Mouse (Mus musculus) neural tube, embryonic 12.5 days (tissue): ENCODE results near the gene Srsf9. TPM values are rescaled to one million over a fixed set of nuclear protein-coding genes. Genes with fewer than 3 reads are reported as not detected.
A peak's percentile ranks its signal among the peaks of the same experiment; 100 is the strongest.

Source experiments
- ATAC-seq: fragments of 200-750 bp; cut with Nextera tagmentation; 2 replicates; pipeline ENCODE4 v1.8.0; 2017; ENCODE audit warnings: low read depth, mild to moderate bottlenecking, moderate TSS enrichment, moderate library complexity; ENCODE audit not compliant: low FRiP score
- H3K27ac ChIP-seq: fragments of 300-500 bp; sonication (generic); 2 replicates; pipeline ENCODE4 v1.5.1; 2016
- H3K27me3 ChIP-seq: fragments of 300-500 bp; sonication (generic); replicated peaks from 2 replicates; pipeline ENCODE4 v1.6.1; 2016; ENCODE audit warnings: mild to moderate bottlenecking
- H3K36me3 ChIP-seq: fragments of 300-500 bp; sonication (generic); 2 replicates; pipeline ENCODE4 v1.6.1; 2016; ENCODE audit warnings: mild to moderate bottlenecking
- H3K4me1 ChIP-seq: fragments of 300-500 bp; sonication (generic); 2 replicates; pipeline ENCODE4 v1.6.1; 2016
- H3K4me2 ChIP-seq: fragments of 300-500 bp; sonication (generic); replicated peaks from 2 replicates; pipeline ENCODE4 v1.6.1; 2016; ENCODE audit warnings: mild to moderate bottlenecking
- H3K4me3 ChIP-seq: fragments of 300-500 bp; sonication (generic); 2 replicates; pipeline ENCODE4 v1.5.1; 2016
- H3K9ac ChIP-seq: fragments of 300-500 bp; sonication (generic); 2 replicates; pipeline ENCODE4 v1.6.1; 2016; ENCODE audit warnings: mild to moderate bottlenecking
- H3K9me3 ChIP-seq: fragments of 300-500 bp; sonication (generic); 2 replicates; pipeline ENCODE4 v1.6.1; 2016; ENCODE audit warnings: mild to moderate bottlenecking
- WGBS: fragments of 180-500 bp; shearing (Covaris S2); methylation state at CpG from one replicate; pipeline ENCODE4 v1.1.7; 2016; 5-methylcytosine and 5-hydroxymethylcytosine counted together
- polyA plus RNA-seq: library from polyadenylated mRNA; unstranded; fragments of >200 nt; fragmentation: Nextera tagmentation; extraction: Ambion mirVana; gene quantifications from 2 replicates; pipeline ENCODE4 v1.2.1, GENCODE M21; 2016

The Srsf9 gene
- polyA plus RNA-seq, 1 experiment from 2014 or later: 314 TPM

GRCm38 (mm10) chr5:115333626-115334025 is 6.6 kb downstream of the Srsf9 start:
- H3K9me3 ChIP-seq: no peaks in the 10 kb centered on the region
- WGBS: 88% methylated on average over 3 of the region's 3 CpGs
- no peaks in the 10 kb centered on the region for H3K27me3 ChIP-seq
- H3K27ac ChIP-seq: no peak overlapping the region
- H3K4me2 ChIP-seq: no peak overlapping the region
- peaks cover 15% of the 10 kb centered on the region for H3K4me1 ChIP-seq
- no peak overlapping the region for H3K4me3 ChIP-seq
- no peak overlapping the region for H3K9ac ChIP-seq
- H3K36me3 ChIP-seq: peaks cover 77% of the 10 kb centered on the region
- no peak for ATAC-seq

DNA sequence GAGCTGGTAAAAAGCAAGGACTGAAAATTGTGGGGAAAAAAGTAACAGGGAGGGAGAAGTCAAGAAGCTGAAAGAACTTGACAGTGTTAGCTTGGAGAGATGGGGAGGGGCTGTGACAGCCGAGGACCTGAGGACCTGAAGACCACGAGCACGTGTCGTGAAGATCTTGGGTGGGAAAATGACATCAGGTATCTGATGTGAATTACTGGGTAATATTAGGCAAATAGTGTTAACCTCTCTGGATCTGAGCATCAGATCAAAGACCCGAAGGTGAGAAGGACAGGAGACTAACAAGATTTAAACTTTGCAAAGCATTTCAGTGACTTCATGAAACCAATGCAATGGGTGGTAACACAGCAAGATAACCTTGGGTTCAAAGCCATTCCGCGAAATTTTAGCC is 13.0 kb downstream of the Srsf9 start:
- Histone ChIP-seq H3K36me3 (peaks cover 51% of the 10 kb centered on the region), H3K27ac (no peak overlapping the region), H3K4me2 (peak overlapping the region; percentile 61), H3K9ac (no peak overlapping the region), H3K4me3 (no peak overlapping the region), H3K27me3 (no peaks in the 10 kb centered on the region), H3K4me1 (peaks cover 18% of the 10 kb centered on the region), H3K9me3 (no peaks in the 10 kb centered on the region)
- no peak for ATAC-seq
- WGBS: 28% methylated on average over 7 of the region's 7 CpGs

DNA sequence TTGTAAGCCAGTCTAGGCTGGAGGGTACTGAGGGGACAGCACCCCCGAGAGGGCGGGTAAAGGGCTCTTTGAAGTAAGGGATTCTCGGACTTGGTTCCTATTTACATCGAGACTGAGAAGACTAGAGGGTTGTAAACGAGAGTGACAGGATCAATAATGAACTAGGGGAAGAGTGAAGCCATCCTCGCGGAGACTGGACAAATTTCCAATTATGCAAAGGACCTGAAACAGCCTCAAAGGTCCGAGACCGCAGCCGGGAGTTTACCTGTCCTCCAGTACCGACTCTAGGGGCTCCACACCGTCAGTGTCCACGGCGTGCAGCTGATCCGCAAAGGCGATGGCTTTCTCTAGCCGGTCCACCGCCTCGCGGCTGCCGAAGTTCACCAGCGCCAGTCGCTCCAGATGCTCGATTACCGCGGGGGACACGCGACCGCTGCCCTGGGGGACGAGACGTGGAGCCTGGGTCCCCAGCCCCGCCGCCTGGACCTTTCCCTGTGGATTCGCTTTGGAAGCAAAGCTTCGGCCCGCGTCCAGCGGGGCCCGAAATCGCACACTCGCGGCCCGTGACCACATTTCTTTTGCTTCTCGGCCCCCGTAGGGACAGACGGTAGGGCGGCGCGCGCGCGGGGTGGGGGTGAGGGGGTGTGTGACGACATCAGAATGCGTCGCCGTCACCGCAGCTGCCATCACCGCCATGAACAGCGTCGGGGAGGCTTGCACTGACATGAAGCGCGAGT is 13.8 kb downstream of the Srsf9 start, which contains the start of the genes Gatc and Triap1:
Gene Gatc (minus strand): TSS at position 602 of the 737 bp plus-strand sequence.
Gene Triap1 (plus strand): TSS at position 649 of the 737 bp plus-strand sequence.
- H3K27me3 ChIP-seq: no peaks in the 10 kb centered on the region
- H3K9me3 ChIP-seq: no peaks in the 10 kb centered on the region
- WGBS: under 1% methylated on average over 62 of the region's 62 CpGs
- H3K4me2 ChIP-seq: peak within 1 kb of the TSS; percentile 61
- peaks cover 53% of the 10 kb centered on the region for H3K36me3 ChIP-seq
- ATAC-seq: peak; percentile 91
- peak within 1 kb of the TSS; percentile 78 for H3K4me3 ChIP-seq
- H3K27ac ChIP-seq: peak within 1 kb of the TSS; percentile 57; the same call in 1 of the 2 replicates
- peak within 1 kb of the TSS; percentile 76 for H3K9ac ChIP-seq
- peaks cover 18% of the 10 kb centered on the region for H3K4me1 ChIP-seq

DNA sequence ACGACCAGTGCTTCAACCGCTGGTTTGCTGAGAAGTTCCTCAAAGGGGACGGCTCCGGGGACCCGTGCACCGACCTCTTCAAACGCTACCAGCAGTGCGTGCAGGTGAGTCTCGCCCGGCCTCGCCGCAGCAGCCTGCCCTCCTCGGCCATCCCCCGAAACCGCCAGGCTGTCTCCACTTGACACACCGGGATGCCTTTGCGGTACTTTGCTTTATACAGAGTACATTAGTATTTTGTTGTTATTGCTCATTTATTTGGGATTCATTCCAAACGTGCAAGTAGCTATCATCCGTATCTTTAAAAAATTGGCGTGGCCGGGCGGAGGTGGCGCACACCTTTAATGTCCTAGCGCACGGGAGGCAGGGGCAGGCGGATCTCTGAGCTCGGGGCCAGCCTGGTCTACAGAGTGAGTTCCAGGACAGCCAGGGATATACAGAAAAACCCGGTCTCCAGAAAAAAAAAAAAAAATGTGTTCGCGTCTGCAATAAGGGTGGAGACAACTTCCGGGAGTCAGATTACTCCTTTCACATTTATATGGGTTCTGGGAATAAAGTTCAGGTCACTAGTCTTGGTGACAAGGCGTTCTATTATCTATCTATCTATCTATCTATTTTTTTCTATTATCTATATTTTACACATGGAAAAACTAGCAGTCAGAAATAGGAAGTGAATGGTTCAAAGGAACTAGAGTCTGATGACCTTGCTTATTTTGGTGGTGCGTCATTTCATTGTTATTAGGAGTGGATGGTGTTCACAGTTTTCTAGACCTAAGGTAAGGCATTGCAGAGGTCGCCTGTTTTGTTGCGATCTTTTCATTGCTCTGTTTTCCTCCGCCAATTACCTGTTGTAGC is 14.6 kb downstream of the Srsf9 start:
- WGBS: 12% methylated on average over 36 of the region's 36 CpGs
- peak overlapping the region; percentile 78 for H3K4me3 ChIP-seq
- H3K27me3 ChIP-seq: no peaks in the 10 kb centered on the region
- peaks cover 18% of the 10 kb centered on the region for H3K4me1 ChIP-seq
- peak overlapping the region; percentile 76 for H3K9ac ChIP-seq
- H3K4me2 ChIP-seq: peak overlapping the region; percentile 61
- H3K9me3 ChIP-seq: no peaks in the 10 kb centered on the region
- ATAC-seq: 0 out of 2 replicates have a peak, but pooled peaks have one; percentile 25
- H3K27ac ChIP-seq: 0 out of 2 replicates have a peak overlapping the region, but pooled peaks have one; percentile 57
- peaks cover 51% of the 10 kb centered on the region for H3K36me3 ChIP-seq

DNA sequence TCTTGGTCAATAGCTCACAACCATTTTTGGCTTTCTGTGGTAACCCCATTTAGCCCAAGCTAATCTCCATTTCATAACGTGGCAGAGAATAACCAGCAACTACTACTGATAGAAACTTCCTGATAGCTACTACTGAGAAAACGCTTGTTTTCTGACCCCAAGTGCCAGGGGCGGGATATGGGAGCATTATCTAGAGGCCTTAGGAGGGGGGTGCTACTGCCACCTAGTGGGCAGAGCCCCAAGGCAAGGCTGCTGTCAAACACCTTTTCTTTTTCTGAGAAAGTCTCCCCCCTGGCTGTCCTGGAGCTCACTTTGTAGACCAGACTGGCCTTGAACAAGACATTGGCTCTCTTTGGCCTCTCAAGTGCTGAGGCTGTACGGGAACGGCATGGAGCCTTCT is 20.6 kb downstream of the Srsf9 start:
- H3K9me3 ChIP-seq: no peaks in the 10 kb centered on the region
- H3K4me2 ChIP-seq: peak overlapping the region; percentile 95
- H3K36me3 ChIP-seq: peaks cover 37% of the 10 kb centered on the region
- H3K27ac ChIP-seq: no peak overlapping the region
- ATAC-seq: no peak
- WGBS: 4% methylated on average over 5 of the region's 5 CpGs
- H3K4me1 ChIP-seq: peaks cover 12% of the 10 kb centered on the region
- H3K27me3 ChIP-seq: no peaks in the 10 kb centered on the region
- 0 out of 2 replicates have a peak overlapping the region, but pooled peaks have one; percentile 26 for H3K9ac ChIP-seq
- H3K4me3 ChIP-seq: peak overlapping the region; percentile 98

GRCm38 (mm10) chr5:115348546-115349224 is 21.7 kb downstream of the Srsf9 start, which contains the start of gene Cox6a1:
Cox6a1 (minus strand) TSS chr5:115348981.
- ATAC-seq: peak; percentile 91
- Histone ChIP-seq H3K27me3 (no peaks in the 10 kb centered on the region), H3K36me3 (peaks cover 26% of the 10 kb centered on the region), H3K9ac (peak within 1 kb of the TSS; percentile 89), H3K27ac (peak within 1 kb of the TSS; percentile 37; the same call in 1 of the 2 replicates), H3K4me2 (peak within 1 kb of the TSS; percentile 95), H3K9me3 (no peaks in the 10 kb centered on the region), H3K4me1 (peaks cover 12% of the 10 kb centered on the region), H3K4me3 (peak within 1 kb of the TSS; percentile 98)
- WGBS: under 1% methylated on average over 73 of the region's 74 CpGs

DNA sequence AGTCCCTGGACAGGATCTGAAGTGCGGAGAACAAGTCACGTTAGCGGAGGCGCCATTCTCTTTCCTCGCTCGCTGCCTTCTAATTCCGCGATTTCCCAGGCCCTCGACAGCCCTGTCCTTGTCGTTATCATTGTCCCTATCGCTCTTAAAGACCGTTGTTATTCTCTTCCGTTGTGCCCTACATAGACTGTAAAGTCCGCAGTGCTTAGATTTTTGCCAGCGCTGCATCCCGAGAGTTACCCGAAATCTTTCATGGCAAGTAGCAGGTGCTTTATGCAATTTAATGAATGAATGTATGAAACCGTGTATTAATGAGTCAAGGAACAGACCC is 22.2 kb downstream of the Srsf9 start:
- WGBS: 1% methylated on average over 18 of the region's 18 CpGs
- H3K36me3 ChIP-seq: peaks cover 21% of the 10 kb centered on the region
- H3K4me1 ChIP-seq: peaks cover 12% of the 10 kb centered on the region
- peak overlapping the region; percentile 98 for H3K4me3 ChIP-seq
- H3K9me3 ChIP-seq: no peaks in the 10 kb centered on the region
- H3K9ac ChIP-seq: peak overlapping the region; percentile 70
- peak overlapping the region; percentile 37; the same call in 1 of the 2 replicates for H3K27ac ChIP-seq
- peak overlapping the region; percentile 95 for H3K4me2 ChIP-seq
- no peaks in the 10 kb centered on the region for H3K27me3 ChIP-seq
- ATAC-seq: peak; percentile 22; the same call in 1 of the 2 replicates

DNA sequence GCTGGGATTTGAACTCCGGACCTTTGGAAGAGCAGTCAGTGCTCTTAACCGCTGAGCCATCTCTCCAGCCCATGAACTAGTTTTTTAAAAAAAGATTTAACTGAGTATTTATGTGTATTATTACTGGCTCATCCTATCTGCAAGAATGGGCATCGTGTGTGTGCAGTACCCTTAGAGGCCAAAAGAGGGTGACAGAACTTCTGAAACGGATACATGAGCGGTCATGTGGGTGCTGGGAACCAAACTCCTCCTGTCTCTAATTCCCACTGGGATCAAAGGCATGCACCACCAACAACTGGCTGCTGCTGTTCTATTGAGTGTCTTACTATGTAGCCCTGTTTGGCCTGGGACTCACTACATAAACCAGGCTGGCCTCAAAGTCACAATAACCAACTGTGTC is 24.4 kb downstream of the Srsf9 start:
- WGBS: 81% methylated on average over 5 of the region's 5 CpGs
- ATAC-seq: no peak
- Histone ChIP-seq H3K36me3 (0 out of 2 replicates have a peak, but pooled peaks cover under 1% of the 10 kb centered on the region), H3K9ac (no peak overlapping the region), H3K4me1 (peaks cover 12% of the 10 kb centered on the region), H3K9me3 (no peaks in the 10 kb centered on the region), H3K27me3 (no peaks in the 10 kb centered on the region), H3K4me3 (no peak overlapping the region), H3K4me2 (no peak overlapping the region), H3K27ac (no peak overlapping the region)

DNA sequence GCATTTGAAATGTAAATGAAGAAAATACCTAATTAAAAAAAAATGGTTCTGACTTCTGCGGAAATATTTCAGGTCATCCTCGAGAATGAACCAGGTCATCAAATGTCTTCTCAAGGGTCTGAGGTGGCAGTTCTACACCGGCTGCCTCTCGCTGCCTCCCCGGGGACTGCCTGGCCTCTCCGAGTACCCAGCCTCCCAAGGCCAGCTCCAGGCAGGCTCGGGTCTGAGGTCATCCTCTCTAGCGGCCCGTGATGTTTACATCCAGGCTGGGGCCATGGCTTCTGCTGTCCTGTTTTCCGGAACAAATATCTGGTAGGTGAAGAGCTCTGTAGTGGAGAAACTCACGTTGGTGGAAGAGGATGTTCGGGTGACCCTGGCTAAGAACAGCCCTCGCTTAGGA is 28.1 kb downstream of the Srsf9 start:
- Histone ChIP-seq H3K9me3 (no peaks in the 10 kb centered on the region), H3K4me3 (no peak overlapping the region), H3K4me1 (no peaks in the 10 kb centered on the region; the same call in 1 of the 2 replicates), H3K4me2 (no peak overlapping the region), H3K27ac (no peak overlapping the region), H3K9ac (no peak overlapping the region), H3K27me3 (no peaks in the 10 kb centered on the region), H3K36me3 (no peaks in the 10 kb centered on the region)
- ATAC-seq: no peak
- 70% methylated on average over 13 of the region's 13 CpGs for WGBS

- ATAC-seq: no peak
These were observed 31.9 kb downstream of the Srsf9 start for GRCm38 (mm10) chr5:115358872-115359271.

GRCm38 (mm10) chr5:115359438-115359837 is 32.5 kb downstream of the Srsf9 start:
- no peak overlapping the region for H3K4me3 ChIP-seq
- H3K27ac ChIP-seq: no peak overlapping the region
- no peaks in the 10 kb centered on the region for H3K27me3 ChIP-seq
- H3K4me2 ChIP-seq: no peak overlapping the region
- no peak for ATAC-seq
- H3K4me1 ChIP-seq: peaks cover 8% of the 10 kb centered on the region; the same call in 1 of the 2 replicates
- 83% methylated on average over 8 of the region's 8 CpGs for WGBS
- H3K9me3 ChIP-seq: no peaks in the 10 kb centered on the region
- no peak overlapping the region for H3K9ac ChIP-seq
- H3K36me3 ChIP-seq: no peaks in the 10 kb centered on the region

More at GRCm38 (mm10) chr5:115358872-115359271, 31.9 kb downstream of the Srsf9 start:
- no peaks in the 10 kb centered on the region for H3K9me3 ChIP-seq
- no peak overlapping the region for H3K4me2 ChIP-seq
- H3K27me3 ChIP-seq: no peaks in the 10 kb centered on the region
- H3K9ac ChIP-seq: no peak overlapping the region
- peaks cover 8% of the 10 kb centered on the region; the same call in 1 of the 2 replicates for H3K4me1 ChIP-seq
- no peak overlapping the region for H3K4me3 ChIP-seq
- no peak overlapping the region for H3K27ac ChIP-seq
- 7% methylated on average over 12 of the region's 12 CpGs for WGBS
- H3K36me3 ChIP-seq: no peaks in the 10 kb centered on the region
